Mouse (Mus musculus): ENCODE results near the gene Olfr749.

GRCm38 (mm10) chr14:50771342-50771741 lies 26.4 kb upstream of the Olfr749 start:
- TF ChIP-seq CTCF (IDR thresholded peaks at IDR 0.05; ENCODE audit: control insufficient read depth, insufficient read depth, insufficient replicate concordance, low read depth, low read length) = no peak
- TF ChIP-seq POLR2A (IDR thresholded peaks at IDR 0.05; ENCODE audit: control insufficient read depth, low read depth, low read length) = no peak

All from testis, adult 2 months (tissue).